In the genomic region with DNA sequence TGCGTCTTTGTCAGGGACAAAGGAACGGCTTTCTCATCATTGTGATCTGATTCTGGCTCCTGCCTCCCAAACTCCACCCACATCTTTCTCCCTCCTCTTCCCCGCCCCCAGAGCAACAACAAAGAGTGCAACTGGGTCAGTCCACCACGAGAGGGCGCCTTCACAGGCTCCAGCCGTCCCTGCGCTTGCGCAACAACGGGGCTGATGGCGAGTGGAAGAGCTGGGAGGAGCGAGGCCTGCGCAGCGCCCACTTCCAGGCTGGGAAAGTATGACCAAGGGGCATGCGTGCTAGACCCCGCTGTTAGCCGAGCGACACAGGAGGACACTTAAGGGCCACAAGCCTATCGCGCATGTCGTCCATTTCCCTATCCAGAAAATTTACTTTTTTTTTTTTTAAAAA, we compare ENCODE assay signal across 1 mouse cellular context.
TF ChIP-seq lines count a peak whose summit lies in the region.

No protein-coding gene starts in this region.

TF ChIP-seq in MEL, 35 proteins besides CTCF, POLR2A, EP300 and RAD21:
- peak; percentile 64 for TF ChIP-seq ZC3H11A (IDR thresholded peaks at IDR 0.05; ENCODE audit: low read depth, low read length)
- TF ChIP-seq KAT2A (conservative IDR thresholded peaks at IDR 0.05; ENCODE audit: low read depth, low read length): no peak
- TF ChIP-seq BHLHE40 (IDR thresholded peaks at IDR 0.05; ENCODE audit: borderline replicate concordance, low read depth, low read length): peak; percentile 37; the same call in 1 of the 2 replicates
- TF ChIP-seq ZNF384 (IDR thresholded peaks at IDR 0.05; ENCODE audit: low read depth, low read length): peak; percentile 74
- peak; percentile 16; the same call in 1 of the 2 replicates for TF ChIP-seq USF1 (IDR thresholded peaks at IDR 0.05; ENCODE audit: low read depth, low read length)
- no peak for TF ChIP-seq CHD2 (IDR thresholded peaks at IDR 0.05; ENCODE audit: low read length)
- TF ChIP-seq MAZ (IDR thresholded peaks at IDR 0.05; ENCODE audit: low read depth, low read length): peak; percentile 98
- peak; percentile 84 for TF ChIP-seq HCFC1 (IDR thresholded peaks at IDR 0.05; ENCODE audit: low read depth, low read length)
- TF ChIP-seq ZMIZ1 (IDR thresholded peaks at IDR 0.05; ENCODE audit: low read depth, low read length): peak; percentile 69; the same call in 1 of the 2 replicates
- peak; percentile 96 for TF ChIP-seq SMC3 (IDR thresholded peaks at IDR 0.05; ENCODE audit: low read depth, low read length)
- TF ChIP-seq TBP (IDR thresholded peaks at IDR 0.05; ENCODE audit: low read depth, low read length): peak; percentile 82
- TF ChIP-seq MXI1 (IDR thresholded peaks at IDR 0.05; ENCODE audit: low read depth, low read length): peak; percentile 75; the same call in 1 of the 2 replicates
- TF ChIP-seq SIN3A (IDR thresholded peaks at IDR 0.05; ENCODE audit: low read length): peak; percentile 91; the same call in 1 of the 2 replicates
- TF ChIP-seq TCF12 (IDR thresholded peaks at IDR 0.05; ENCODE audit: low read depth, low read length): peak; percentile 53; the same call in 1 of the 2 replicates
- TF ChIP-seq ETS1 (IDR thresholded peaks at IDR 0.05; ENCODE audit: low read depth, low read length): peak; percentile 27; the same call in 1 of the 2 replicates
- TF ChIP-seq MYC (IDR thresholded peaks at IDR 0.05; ENCODE audit: low read depth, low read length): no peak
- TF ChIP-seq RCOR1 (IDR thresholded peaks at IDR 0.05; ENCODE audit: low read depth, low read length): peak; percentile 36; the same call in 1 of the 2 replicates
- peak; percentile 77 for TF ChIP-seq NELFE (IDR thresholded peaks at IDR 0.05; ENCODE audit: low read depth, low read length)
- peak; percentile 53; the same call in 1 of the 2 replicates for TF ChIP-seq ELF1 (IDR thresholded peaks at IDR 0.05; ENCODE audit: low read depth, low read length)
- no peak for TF ChIP-seq MEF2A (IDR thresholded peaks at IDR 0.05; ENCODE audit: extremely low read depth, insufficient replicate concordance, low read depth, low read length, poor library complexity, severe bottlenecking)
- TF ChIP-seq NRF1 (IDR thresholded peaks at IDR 0.05; ENCODE audit: insufficient read depth, low read depth, low read length, poor library complexity, severe bottlenecking): peak; percentile 99; the same call in 1 of the 2 replicates
- TF ChIP-seq UBTF (IDR thresholded peaks at IDR 0.05; ENCODE audit: borderline replicate concordance, insufficient read depth, low read depth, low read length): no peak
- no peak for TF ChIP-seq MAFK (IDR thresholded peaks at IDR 0.05; ENCODE audit: borderline replicate concordance, low read depth, low read length)
